Mouse (Mus musculus): ENCODE measurements around the gene Ptprn2. TPM values are rescaled to one million over a fixed set of nuclear protein-coding genes. Genes with fewer than 3 reads are reported as not detected.
A peak's percentile ranks its signal among the peaks of the same experiment; 100 is the strongest.

Ptprn2 gene
- polyA plus RNA-seq, 1 experiment from 2014 or later: 16.3 TPM

- peak; percentile 64; the same call in 1 of the 2 replicates for ATAC-seq (ENCODE audit: low FRiP score)
- H3K36me3 ChIP-seq: no peaks in the 10 kb centered on the region
- H3K4me1 ChIP-seq: peaks cover 23% of the 10 kb centered on the region
- no peaks in the 10 kb centered on the region for H3K27me3 ChIP-seq (replicated peaks)
- H3K4me3 ChIP-seq (replicated peaks): no peak overlapping the region
- H3K4me2 ChIP-seq: no peak overlapping the region
- no peak overlapping the region for H3K9ac ChIP-seq (replicated peaks)
- no peaks in the 10 kb centered on the region for H3K9me3 ChIP-seq (replicated peaks)
- peak overlapping the region; percentile 33 for H3K27ac ChIP-seq (replicated peaks)
- 41% methylated on average over 8 of the region's 8 CpGs for WGBS
Measured at GRCm38 (mm10) chr12:116968215-116968939, 482.9 kb downstream of the Ptprn2 start.

- Histone ChIP-seq H3K9me3 (replicated peaks) (no peaks in the 10 kb centered on the region), H3K4me2 (no peak overlapping the region), H3K36me3 (no peaks in the 10 kb centered on the region), H3K4me3 (replicated peaks) (no peak overlapping the region), H3K27me3 (replicated peaks) (no peaks in the 10 kb centered on the region), H3K4me1 (peaks cover 12% of the 10 kb centered on the region; the same call in 1 of the 2 replicates), H3K9ac (replicated peaks) (no peak overlapping the region), H3K27ac (replicated peaks) (no peak overlapping the region)
- 70% methylated on average over 5 of the region's 5 CpGs for WGBS
- no peak for ATAC-seq (ENCODE audit: low FRiP score)
Measured at GRCm38 (mm10) chr12:116975547-116975946, 490.0 kb downstream of the Ptprn2 start.

GRCm38 (mm10) chr12:116976981-116977380 lies 491.5 kb downstream of the Ptprn2 start:
- Histone ChIP-seq H3K27ac (replicated peaks) (no peak overlapping the region), H3K9ac (replicated peaks) (no peak overlapping the region), H3K36me3 (no peaks in the 10 kb centered on the region), H3K9me3 (replicated peaks) (no peaks in the 10 kb centered on the region), H3K4me2 (no peak overlapping the region), H3K4me1 (peaks cover 6% of the 10 kb centered on the region; the same call in 1 of the 2 replicates), H3K27me3 (replicated peaks) (no peaks in the 10 kb centered on the region), H3K4me3 (replicated peaks) (no peak overlapping the region)
- no peak for ATAC-seq (ENCODE audit: low FRiP score)
- 92% methylated on average over 6 of the region's 6 CpGs for WGBS

GRCm38 (mm10) chr12:116978201-116978600 lies 492.7 kb downstream of the Ptprn2 start:
- H3K27ac ChIP-seq (replicated peaks): no peak overlapping the region
- no peak for ATAC-seq (ENCODE audit: low FRiP score)
- no peak overlapping the region for H3K4me3 ChIP-seq (replicated peaks)
- H3K4me1 ChIP-seq: peaks cover 4% of the 10 kb centered on the region; the same call in 1 of the 2 replicates
- H3K9ac ChIP-seq (replicated peaks): no peak overlapping the region
- H3K9me3 ChIP-seq (replicated peaks): no peaks in the 10 kb centered on the region
- H3K4me2 ChIP-seq: no peak overlapping the region
- no peaks in the 10 kb centered on the region for H3K36me3 ChIP-seq
- WGBS: 91% methylated on average over 6 of the region's 6 CpGs
- H3K27me3 ChIP-seq (replicated peaks): no peaks in the 10 kb centered on the region

GRCm38 (mm10) chr12:116981315-116981714 lies 495.8 kb downstream of the Ptprn2 start:
- Histone ChIP-seq H3K4me3 (replicated peaks) (no peak overlapping the region), H3K27ac (replicated peaks) (no peak overlapping the region), H3K4me1 (peaks cover 2% of the 10 kb centered on the region; the same call in 1 of the 2 replicates), H3K9ac (replicated peaks) (no peak overlapping the region), H3K36me3 (no peaks in the 10 kb centered on the region), H3K4me2 (no peak overlapping the region), H3K9me3 (replicated peaks) (no peaks in the 10 kb centered on the region), H3K27me3 (replicated peaks) (no peaks in the 10 kb centered on the region)
- WGBS: 89% methylated on average over 1 of the region's 1 CpGs
- ATAC-seq (ENCODE audit: low FRiP score): no peak

GRCm38 (mm10) chr12:116989144-116989543 lies 503.6 kb downstream of the Ptprn2 start:
- Histone ChIP-seq H3K36me3 (no peaks in the 10 kb centered on the region), H3K27me3 (replicated peaks) (no peaks in the 10 kb centered on the region), H3K9me3 (replicated peaks) (no peaks in the 10 kb centered on the region), H3K4me3 (replicated peaks) (no peak overlapping the region), H3K27ac (replicated peaks) (no peak overlapping the region), H3K4me2 (no peak overlapping the region), H3K9ac (replicated peaks) (no peak overlapping the region), H3K4me1 (no peaks in the 10 kb centered on the region)
- no peak for ATAC-seq (ENCODE audit: low FRiP score)
- 31% methylated on average over 10 of the region's 10 CpGs for WGBS

GRCm38 (mm10) chr12:117001546-117002148 lies 516.1 kb downstream of the Ptprn2 start:
- H3K9ac ChIP-seq (replicated peaks): no peak overlapping the region
- no peak overlapping the region for H3K27ac ChIP-seq (replicated peaks)
- H3K27me3 ChIP-seq (replicated peaks): no peaks in the 10 kb centered on the region
- no peak overlapping the region for H3K4me2 ChIP-seq
- H3K4me3 ChIP-seq (replicated peaks): no peak overlapping the region
- no peaks in the 10 kb centered on the region for H3K36me3 ChIP-seq
- no peak for ATAC-seq (ENCODE audit: low FRiP score)
- 92% methylated on average over 2 of the region's 2 CpGs for WGBS
- no peaks in the 10 kb centered on the region; the same call in 1 of the 2 replicates for H3K9me3 ChIP-seq (replicated peaks)
- H3K4me1 ChIP-seq: peaks cover 3% of the 10 kb centered on the region

GRCm38 (mm10) chr12:117016753-117017595 lies 531.5 kb downstream of the Ptprn2 start:
- Histone ChIP-seq H3K4me1 (peaks cover 7% of the 10 kb centered on the region; the same call in 1 of the 2 replicates), H3K4me3 (replicated peaks) (no peak overlapping the region), H3K27me3 (replicated peaks) (no peaks in the 10 kb centered on the region), H3K4me2 (no peak overlapping the region), H3K36me3 (no peaks in the 10 kb centered on the region), H3K27ac (replicated peaks) (0 out of 2 replicates have a peak overlapping the region, but pooled peaks have one; percentile 23), H3K9ac (replicated peaks) (no peak overlapping the region), H3K9me3 (replicated peaks) (no peaks in the 10 kb centered on the region)
- no peak for ATAC-seq (ENCODE audit: low FRiP score)
- WGBS: 51% methylated on average over 15 of the region's 15 CpGs

- Histone ChIP-seq H3K36me3 (no peaks in the 10 kb centered on the region), H3K27me3 (replicated peaks) (no peaks in the 10 kb centered on the region), H3K4me3 (replicated peaks) (no peak overlapping the region), H3K27ac (replicated peaks) (no peak overlapping the region), H3K9ac (replicated peaks) (no peak overlapping the region), H3K4me2 (no peak overlapping the region), H3K4me1 (peaks cover 7% of the 10 kb centered on the region; the same call in 1 of the 2 replicates), H3K9me3 (replicated peaks) (no peaks in the 10 kb centered on the region)
- 21% methylated on average over 2 of the region's 2 CpGs for WGBS
- ATAC-seq (ENCODE audit: low FRiP score): no peak
Measured at GRCm38 (mm10) chr12:117017912-117018311, 532.4 kb downstream of the Ptprn2 start.

GRCm38 (mm10) chr12:117023235-117023634 lies 537.7 kb downstream of the Ptprn2 start:
- Histone ChIP-seq H3K36me3 (no peaks in the 10 kb centered on the region), H3K9me3 (replicated peaks) (no peaks in the 10 kb centered on the region), H3K27ac (replicated peaks) (no peak overlapping the region), H3K4me1 (peaks cover 7% of the 10 kb centered on the region), H3K4me2 (no peak overlapping the region), H3K4me3 (replicated peaks) (no peak overlapping the region), H3K27me3 (replicated peaks) (no peaks in the 10 kb centered on the region), H3K9ac (replicated peaks) (no peak overlapping the region)
- no peak for ATAC-seq (ENCODE audit: low FRiP score)
- WGBS: 61% methylated on average over 4 of the region's 4 CpGs

GRCm38 (mm10) chr12:117024916-117025315 lies 539.4 kb downstream of the Ptprn2 start:
- Histone ChIP-seq H3K36me3 (no peaks in the 10 kb centered on the region), H3K4me1 (peaks cover 20% of the 10 kb centered on the region), H3K27ac (replicated peaks) (no peak overlapping the region), H3K9ac (replicated peaks) (no peak overlapping the region), H3K27me3 (replicated peaks) (no peaks in the 10 kb centered on the region), H3K9me3 (replicated peaks) (no peaks in the 10 kb centered on the region), H3K4me3 (replicated peaks) (no peak overlapping the region), H3K4me2 (no peak overlapping the region)
- ATAC-seq (ENCODE audit: low FRiP score): no peak
- 80% methylated on average over 4 of the region's 4 CpGs for WGBS

All from neural tube, embryonic 15.5 days (tissue).